Mouse (Mus musculus) ES-Bruce4 (cell line): Measurements from ENCODE around the gene Pkn1. TPM values are rescaled to one million over a fixed set of nuclear protein-coding genes. Genes with fewer than 3 reads are reported as not detected.

ENCODE experiments used
- H3K27ac ChIP-seq: 2 replicates; pipeline ENCODE4 v1.5.1; 2012; ENCODE audit warnings: low read length, inconsistent platforms; ENCODE audit not compliant: insufficient read depth
- H3K27me3 ChIP-seq: 2 replicates; pipeline ENCODE4 v1.6.1; 2012; ENCODE audit warnings: mild to moderate bottlenecking, low read length, inconsistent platforms; ENCODE audit not compliant: control insufficient read depth, poor library complexity, insufficient read depth, severe bottlenecking
- H3K36me3 ChIP-seq: 2 replicates; pipeline ENCODE4 v1.6.1; 2012; ENCODE audit warnings: inconsistent platforms, mild to moderate bottlenecking, low read length, moderate library complexity; ENCODE audit not compliant: control insufficient read depth, poor library complexity, insufficient read depth, severe bottlenecking
- H3K4me1 ChIP-seq: one replicate; pipeline ENCODE4 v1.8.1; 2011; ENCODE audit warnings: low read length; ENCODE audit not compliant: control insufficient read depth, insufficient read depth
- H3K4me3 ChIP-seq: 2 replicates; pipeline ENCODE4 v1.5.1; 2011; ENCODE audit warnings: low read depth, mild to moderate bottlenecking, low read length
- H3K9ac ChIP-seq: 2 replicates; pipeline ENCODE4 v1.6.1; 2012; ENCODE audit warnings: low read depth, mild to moderate bottlenecking, inconsistent platforms; ENCODE audit not compliant: poor library complexity, severe bottlenecking
- H3K9me3 ChIP-seq: replicated peaks from 2 replicates; pipeline ENCODE4 v1.6.1; 2012; ENCODE audit warnings: mild to moderate bottlenecking, low read length, inconsistent platforms; ENCODE audit not compliant: control insufficient read depth, poor library complexity, insufficient read depth, severe bottlenecking
- CTCF ChIP-seq: IDR thresholded peaks from one replicate; pipeline ENCODE4 v1.8.1; 2011; ENCODE audit warnings: low read depth, low read length
- EP300 ChIP-seq: IDR thresholded peaks from 2 replicates; pipeline ENCODE4 v1.6.1; 2011; ENCODE audit warnings: low read depth, low read length; ENCODE audit not compliant: insufficient read depth
- POLR2A ChIP-seq: IDR thresholded peaks from one replicate; pipeline ENCODE4 v1.8.1; 2011; ENCODE audit warnings: low read length; ENCODE audit not compliant: insufficient read depth
- polyA plus RNA-seq: library from polyadenylated mRNA; stranded (reverse); fragments of >200 nt; gene quantifications from 2 replicates; pipeline ENCODE4 v1.2.4, GENCODE M21; 2011; ENCODE audit warnings: low read depth; ENCODE audit not compliant: missing spikeins, insufficient read depth, insufficient read length

Gene Pkn1
- polyA plus RNA-seq, 1 experiment: 19.9 TPM

DNA sequence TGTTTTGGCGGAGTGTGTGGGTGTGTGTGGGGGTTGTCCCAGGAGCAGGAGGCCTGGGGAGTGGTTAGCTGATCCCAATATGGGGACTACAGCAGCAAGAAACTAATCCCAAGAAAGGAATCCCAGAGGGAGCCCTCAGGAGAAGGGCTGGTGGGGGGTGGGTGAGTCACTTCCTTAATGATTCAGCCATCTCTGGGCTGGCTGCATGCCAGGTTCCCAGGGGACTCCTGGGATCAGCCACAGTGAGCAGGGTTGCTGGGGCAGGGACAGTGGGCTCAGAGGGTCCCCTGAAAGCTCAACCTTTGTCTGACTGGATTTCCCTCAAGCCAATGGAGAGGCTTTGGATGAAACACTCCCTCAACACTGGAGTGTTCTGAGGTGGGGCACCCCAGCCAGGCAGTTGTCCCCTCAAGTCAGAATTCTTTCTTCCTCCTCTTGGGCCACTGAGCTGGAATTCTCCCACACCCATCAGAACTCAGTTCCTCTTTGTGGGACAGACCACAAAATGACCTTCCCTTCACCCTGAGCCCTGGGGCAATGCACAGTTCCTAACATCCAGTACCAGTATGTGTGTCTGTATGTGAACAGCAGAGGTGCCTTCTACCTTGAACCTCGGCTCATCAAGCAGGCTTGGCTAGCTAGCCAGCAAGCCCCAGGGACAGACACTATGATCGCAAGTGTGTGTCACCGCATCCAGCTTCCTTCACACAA, 39.0 kb upstream of the Pkn1 start:
- Histone ChIP-seq H3K9ac (no peak overlapping the region), H3K4me1 (peaks cover 3% of the 10 kb centered on the region), H3K27ac (peak overlapping the region; percentile 91), H3K36me3 (no peaks in the 10 kb centered on the region), H3K27me3 (no peaks in the 10 kb centered on the region), H3K4me3 (no peak overlapping the region), H3K9me3 (no peaks in the 10 kb centered on the region)
- TF ChIP-seq POLR2A (no peak), EP300 (peak; percentile 59; the same call in 1 of the 2 replicates)

DNA sequence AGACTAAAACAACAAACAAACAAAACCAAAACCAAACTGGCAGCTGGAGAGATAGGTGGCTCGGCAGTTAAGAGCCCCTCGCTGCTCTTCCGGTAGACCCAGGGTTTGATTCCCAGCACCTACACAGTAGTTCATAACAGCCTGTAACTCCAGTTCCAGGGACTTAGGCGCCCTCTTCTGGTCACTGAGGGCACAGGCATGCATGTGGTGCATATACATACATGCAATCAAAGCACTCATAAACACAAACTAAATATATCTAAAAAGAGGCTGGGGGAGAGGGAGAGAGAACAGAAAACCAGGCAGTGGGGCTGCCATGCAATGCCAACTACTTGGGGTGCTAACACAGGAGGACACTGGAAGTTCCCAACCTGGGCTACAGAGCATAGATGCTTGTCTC, 38.4 kb upstream of the Pkn1 start:
- H3K9me3 ChIP-seq: no peaks in the 10 kb centered on the region
- no peak for TF ChIP-seq POLR2A
- TF ChIP-seq CTCF: peak; percentile 44
- TF ChIP-seq EP300: no peak
- H3K4me1 ChIP-seq: peaks cover 3% of the 10 kb centered on the region
- no peak overlapping the region for H3K4me3 ChIP-seq
- H3K27me3 ChIP-seq: no peaks in the 10 kb centered on the region
- H3K36me3 ChIP-seq: 0 out of 2 replicates have a peak, but pooled peaks cover 3% of the 10 kb centered on the region
- H3K27ac ChIP-seq: peak overlapping the region; percentile 91
- no peak overlapping the region for H3K9ac ChIP-seq

DNA sequence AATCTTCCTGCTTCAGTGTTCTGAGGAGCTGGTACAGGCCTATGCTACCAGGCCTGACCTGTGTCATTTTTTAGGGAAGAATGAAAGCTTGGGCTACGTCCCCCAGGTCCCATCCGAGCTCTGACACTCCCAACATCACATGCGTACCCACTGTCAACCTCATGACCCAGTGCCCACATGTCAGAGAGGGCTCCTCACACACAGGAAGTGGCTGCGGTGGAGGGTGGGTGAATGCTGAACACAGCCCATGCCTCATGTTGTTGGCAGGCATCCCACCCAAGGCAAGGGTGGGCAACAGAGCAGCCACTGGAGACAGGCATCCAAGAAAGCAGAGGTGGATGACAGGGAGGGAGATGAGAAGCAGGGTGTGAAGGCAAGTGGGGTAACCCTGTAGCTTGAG, 37.7 kb upstream of the Pkn1 start:
- no peak overlapping the region for H3K27ac ChIP-seq
- no peaks in the 10 kb centered on the region for H3K27me3 ChIP-seq
- H3K9me3 ChIP-seq: 0 out of 2 replicates have a peak, but pooled peaks cover 3% of the 10 kb centered on the region
- TF ChIP-seq EP300 (no peak), CTCF (no peak), POLR2A (no peak)
- H3K36me3 ChIP-seq: peaks cover 9% of the 10 kb centered on the region; the same call in 1 of the 2 replicates
- no peak overlapping the region for H3K9ac ChIP-seq
- H3K4me1 ChIP-seq: peaks cover 3% of the 10 kb centered on the region
- no peak overlapping the region for H3K4me3 ChIP-seq

DNA sequence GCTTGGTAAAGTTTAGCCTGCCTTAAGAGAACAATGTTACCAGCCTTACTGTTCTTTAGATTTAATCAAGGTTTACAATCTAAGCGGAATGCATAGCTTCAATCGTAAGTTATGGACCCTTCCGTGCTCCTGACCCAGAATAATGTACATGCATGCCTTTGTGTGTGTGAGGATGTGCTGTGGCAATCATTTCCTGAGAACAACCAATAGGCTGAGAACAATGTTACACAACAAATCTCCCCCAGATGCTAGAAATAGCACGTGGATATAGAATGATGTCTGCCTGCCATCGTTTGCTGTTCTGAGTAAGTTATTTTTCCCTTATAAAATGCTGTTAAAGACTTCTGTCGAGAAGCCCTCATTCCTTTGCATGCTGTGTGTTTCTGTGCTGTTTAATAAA, 33.9 kb upstream of the Pkn1 start:
- H3K27ac ChIP-seq: no peak overlapping the region
- H3K36me3 ChIP-seq: peaks cover 17% of the 10 kb centered on the region
- no peak overlapping the region for H3K4me3 ChIP-seq
- TF ChIP-seq CTCF: no peak
- TF ChIP-seq EP300: no peak
- TF ChIP-seq POLR2A: no peak
- H3K9ac ChIP-seq: no peak overlapping the region
- no peaks in the 10 kb centered on the region for H3K27me3 ChIP-seq
- H3K4me1 ChIP-seq: no peaks in the 10 kb centered on the region
- 0 out of 2 replicates have a peak, but pooled peaks cover 3% of the 10 kb centered on the region for H3K9me3 ChIP-seq

DNA sequence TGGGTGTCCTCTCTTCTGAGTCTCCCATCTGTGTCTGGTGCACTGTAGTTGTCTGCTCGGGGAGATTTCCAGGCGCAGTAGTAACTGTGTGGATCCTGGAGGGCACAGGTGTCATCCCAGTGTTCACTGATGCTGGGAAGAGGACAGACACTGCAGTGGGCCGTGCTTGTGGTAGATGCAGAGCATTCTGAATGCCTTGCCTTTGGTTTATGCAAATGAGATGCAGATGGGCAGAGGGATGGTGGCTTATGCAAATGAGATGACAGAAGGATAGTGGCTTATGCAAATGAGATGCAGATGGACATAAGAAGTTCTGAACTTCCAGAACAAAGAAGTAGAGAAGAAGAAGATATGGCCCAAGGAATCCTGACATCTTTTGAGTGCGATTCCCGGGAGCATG, 32.9 kb upstream of the Pkn1 start:
- H3K9me3 ChIP-seq: 0 out of 2 replicates have a peak, but pooled peaks cover 3% of the 10 kb centered on the region
- no peaks in the 10 kb centered on the region for H3K4me1 ChIP-seq
- H3K27ac ChIP-seq: no peak overlapping the region
- H3K9ac ChIP-seq: no peak overlapping the region
- H3K27me3 ChIP-seq: no peaks in the 10 kb centered on the region
- H3K36me3 ChIP-seq: peaks cover 23% of the 10 kb centered on the region
- H3K4me3 ChIP-seq: no peak overlapping the region
- no peak for TF ChIP-seq CTCF
- no peak for TF ChIP-seq POLR2A
- TF ChIP-seq EP300: no peak

DNA sequence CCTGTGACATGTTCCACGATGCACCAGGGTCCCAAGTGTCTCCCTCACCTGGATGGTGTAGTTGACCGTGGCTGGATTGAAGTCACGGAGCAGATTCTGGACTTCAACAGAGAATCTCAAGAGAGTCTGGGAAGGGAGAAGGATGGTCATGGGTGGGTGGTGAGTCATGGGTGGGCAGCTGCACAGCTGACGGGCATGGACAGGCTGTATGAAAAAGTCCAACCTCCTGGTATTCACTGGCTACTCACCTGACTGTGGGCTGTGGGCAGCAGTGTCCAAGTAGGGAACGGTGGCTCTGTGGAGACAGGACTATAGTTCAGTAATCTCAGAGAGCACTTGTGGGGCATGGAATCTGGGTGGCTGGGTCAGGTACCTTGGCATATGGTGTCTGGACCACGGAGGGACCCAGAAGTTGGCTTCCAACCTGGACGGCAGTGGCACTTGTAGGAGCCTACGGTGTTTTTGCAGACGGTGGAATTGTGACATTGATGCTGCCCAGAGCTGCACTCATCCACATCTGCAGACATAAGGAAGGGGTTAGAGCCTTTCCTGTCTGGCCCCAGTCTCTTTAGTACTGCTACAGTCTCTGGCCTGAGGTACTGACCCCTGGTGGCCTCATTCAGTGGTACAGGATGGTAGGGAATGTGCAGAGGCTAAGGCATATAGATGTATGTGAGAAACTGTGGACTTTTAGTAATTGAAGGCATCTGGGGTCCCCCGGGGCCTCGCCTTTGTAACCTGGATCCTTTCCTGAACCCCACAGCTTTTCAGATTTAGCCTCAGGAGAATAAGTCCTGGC, 30.2 kb upstream of the Pkn1 start:
- 0 out of 2 replicates have a peak, but pooled peaks cover 3% of the 10 kb centered on the region for H3K9me3 ChIP-seq
- peaks cover 37% of the 10 kb centered on the region for H3K36me3 ChIP-seq
- H3K4me3 ChIP-seq: no peak overlapping the region
- H3K27me3 ChIP-seq: no peaks in the 10 kb centered on the region
- TF ChIP-seq CTCF (peak; percentile 74), POLR2A (no peak)
- H3K27ac ChIP-seq: no peak overlapping the region
- H3K4me1 ChIP-seq: no peaks in the 10 kb centered on the region
- H3K9ac ChIP-seq: no peak overlapping the region
